Mouse (Mus musculus): ENCODE data around the gene Cyp1a2. TPM values are rescaled to one million over a fixed set of nuclear protein-coding genes. Genes with fewer than 3 reads are reported as not detected.

Cyp1a2 gene
- not detected in 2 replicates for polyA plus RNA-seq (2012)

GRCm38 (mm10) chr9:57683520-57683919 lies at the start of gene Cyp1a2:
TSS of gene Cyp1a2 (minus strand) at chr9:57683703.

GRCm38 (mm10) chr9:57708068-57708719 lies 24.7 kb upstream of the Cyp1a2 start, which contains the start of gene Edc3:
TSS of gene Edc3 (plus strand) at chr9:57708540.

GRCm38 (mm10) chr9:57687751-57688150 lies 4.2 kb upstream of the Cyp1a2 start, which contains the start of gene Cyp1a1:
TSS of gene Cyp1a1 (plus strand) at chr9:57687928.

GRCm38 (mm10) chr9:57653283-57653682 lies 30.2 kb downstream of the Cyp1a2 start, which contains the start of gene Csk:
TSS of gene Csk (minus strand) at chr9:57653631.

Other genes starting within 250 kb of the Cyp1a2 start
- gene Ppcdc, start 243.6 kb downstream of the Cyp1a2 start, polyA plus RNA-seq (2012), result 5.8 and 6.9 TPM in 2 replicates
- 0.84 and 2.5 TPM in 2 replicates for gene Scamp5, start 215.6 kb downstream of the Cyp1a2 start, polyA plus RNA-seq (2012)
- 0.13 and 0.38 TPM in 2 replicates for gene Rpp25, start 179.7 kb downstream of the Cyp1a2 start, polyA plus RNA-seq (2012)
- gene Cox5a, start 162.4 kb downstream of the Cyp1a2 start, polyA plus RNA-seq (2012), result 434 and 534 TPM in 2 replicates
- gene Fam219b, start 146.2 kb downstream of the Cyp1a2 start, polyA plus RNA-seq (2012), result 10.4 and 14.8 TPM in 2 replicates
- gene Mpi, start 130.9 kb downstream of the Cyp1a2 start, polyA plus RNA-seq (2012), result 6.2 and 8.3 TPM in 2 replicates
- gene Scamp2, start 122.8 kb downstream of the Cyp1a2 start, polyA plus RNA-seq (2012), result 39.3 and 40.6 TPM in 2 replicates
- 3.7 and 5.0 TPM in 2 replicates for gene Ulk3, start 94.3 kb downstream of the Cyp1a2 start, polyA plus RNA-seq (2012)
- gene Cplx3, start 77.4 kb downstream of the Cyp1a2 start, polyA plus RNA-seq (2012), result 0.16 TPM in 1 of 2 replicates, not detected in the other
- not detected in 2 replicates for gene Lman1l, start 62.9 kb downstream of the Cyp1a2 start, polyA plus RNA-seq (2012)
- 284 and 309 TPM in 2 replicates for gene Csk, start 30.1 kb downstream of the Cyp1a2 start, polyA plus RNA-seq (2012)
- 0.08 and 0.12 TPM in 2 replicates for gene Cyp1a1, start 4.2 kb upstream of the Cyp1a2 start, polyA plus RNA-seq (2012)
- 11.6 and 12.9 TPM in 2 replicates for gene Edc3, start 24.8 kb upstream of the Cyp1a2 start, polyA plus RNA-seq (2012)
- gene Clk3, start 82.2 kb upstream of the Cyp1a2 start, polyA plus RNA-seq (2012), result 70.6 and 84.9 TPM in 2 replicates
- gene Arid3b, start 153.1 kb upstream of the Cyp1a2 start, polyA plus RNA-seq (2012), result 3.6 and 5.7 TPM in 2 replicates
- gene Ubl7, start 227.3 kb upstream of the Cyp1a2 start, polyA plus RNA-seq (2012), result 79.6 and 88.1 TPM in 2 replicates

Data from megakaryocyte-erythroid progenitor cell, adult 5 weeks (primary cell).